Mouse (Mus musculus) limb, embryonic 15.5 days (tissue): ENCODE results near the gene Olfr392. TPM values are rescaled to one million over a fixed set of nuclear protein-coding genes. Genes with fewer than 3 reads are reported as not detected.

Source experiments
- ATAC-seq: fragments of 200-750 bp; cut with Nextera tagmentation; 2 replicates; pipeline ENCODE4 v1.8.0; 2017; ENCODE audit warnings: low read depth, moderate TSS enrichment; ENCODE audit not compliant: insufficient number of reproducible peaks, low FRiP score, low TSS enrichment
- H3K27ac ChIP-seq: fragments of 300-500 bp; sonication (generic); 2 replicates; pipeline ENCODE4 v1.5.1; 2015; ENCODE audit warnings: moderate library complexity, mild to moderate bottlenecking, inconsistent platforms
- H3K27me3 ChIP-seq: fragments of 300-500 bp; sonication (generic); 2 replicates; pipeline ENCODE4 v1.6.1; 2015; ENCODE audit warnings: inconsistent platforms
- H3K36me3 ChIP-seq: fragments of 300-500 bp; sonication (generic); 2 replicates; pipeline ENCODE4 v1.6.1; 2015; ENCODE audit warnings: inconsistent platforms
- H3K4me1 ChIP-seq: fragments of 300-500 bp; sonication (generic); 2 replicates; pipeline ENCODE4 v1.6.1; 2015; ENCODE audit warnings: inconsistent platforms
- H3K4me2 ChIP-seq: fragments of 300-500 bp; sonication (generic); 2 replicates; pipeline ENCODE4 v1.6.1; 2015; ENCODE audit warnings: mild to moderate bottlenecking, inconsistent platforms
- H3K4me3 ChIP-seq: fragments of 300-500 bp; sonication (generic); 2 replicates; pipeline ENCODE4 v1.5.1; 2015; ENCODE audit warnings: mild to moderate bottlenecking, inconsistent platforms
- H3K9ac ChIP-seq: fragments of 300-500 bp; sonication (generic); 2 replicates; pipeline ENCODE4 v1.6.1; 2015; ENCODE audit warnings: inconsistent platforms
- H3K9me3 ChIP-seq: fragments of 300-500 bp; sonication (generic); 2 replicates; pipeline ENCODE4 v1.6.1; 2016; ENCODE audit warnings: inconsistent platforms
- WGBS: fragments of 180-500 bp; shearing (Covaris S2); methylation state at CpG from one replicate; pipeline ENCODE4 v1.1.7; 2015; 5-methylcytosine and 5-hydroxymethylcytosine counted together
- polyA plus RNA-seq: library from polyadenylated mRNA; unstranded; fragments of >200 nt; fragmentation: Nextera tagmentation; extraction: Ambion mirVana; gene quantifications from 2 replicates; pipeline ENCODE4 v1.2.1, GENCODE M21; 2015

Gene Olfr392
- not detected in 2 replicates for polyA plus RNA-seq

GRCm38 (mm10) chr11:73816949-73817348 lies at the start of gene Olfr392:
Gene Olfr392 (minus strand): TSS chr11:73817049.
- Histone ChIP-seq H3K4me3 (no peak within 1 kb of the TSS), H3K4me2 (no peak within 1 kb of the TSS), H3K9me3 (no peaks in the 10 kb centered on the region), H3K9ac (no peak within 1 kb of the TSS), H3K4me1 (no peaks in the 10 kb centered on the region), H3K27me3 (no peaks in the 10 kb centered on the region), H3K36me3 (no peaks in the 10 kb centered on the region), H3K27ac (no peak within 1 kb of the TSS)
- 93% methylated on average over 1 of the region's 1 CpGs for WGBS
- ATAC-seq = no peak

- no peaks in the 10 kb centered on the region for H3K27me3 ChIP-seq
- H3K4me2 ChIP-seq = no peak within 1 kb of the TSS
- no peaks in the 10 kb centered on the region for H3K4me1 ChIP-seq
- H3K4me3 ChIP-seq = no peak within 1 kb of the TSS
- H3K36me3 ChIP-seq = no peaks in the 10 kb centered on the region
- no peak within 1 kb of the TSS for H3K27ac ChIP-seq
- no peaks in the 10 kb centered on the region for H3K9me3 ChIP-seq
- H3K9ac ChIP-seq = no peak within 1 kb of the TSS
- ATAC-seq = no peak
These were observed 34.5 kb upstream of the Olfr392 start, which contains the start of gene Olfr393 for GRCm38 (mm10) chr11:73851354-73851753. Gene Olfr393 (minus strand): TSS chr11:73851454.

- H3K27me3 ChIP-seq = no peaks in the 10 kb centered on the region
- no peak within 1 kb of the TSS for H3K9ac ChIP-seq
- ATAC-seq = no peak
- no peak within 1 kb of the TSS for H3K4me3 ChIP-seq
- H3K36me3 ChIP-seq = no peaks in the 10 kb centered on the region
- WGBS = 22% methylated on average over 1 of the region's 1 CpGs
- H3K4me1 ChIP-seq = no peaks in the 10 kb centered on the region
- no peaks in the 10 kb centered on the region for H3K9me3 ChIP-seq
- no peak within 1 kb of the TSS for H3K4me2 ChIP-seq
- no peak within 1 kb of the TSS for H3K27ac ChIP-seq
These were observed 13.9 kb downstream of the Olfr392 start, which contains the start of gene Olfr391-ps for GRCm38 (mm10) chr11:73802952-73803351. Gene Olfr391-ps (minus strand): TSS chr11:73803052.

GRCm38 (mm10) chr11:73782664-73783063 lies 34.2 kb downstream of the Olfr392 start, which contains the start of gene Olfr390:
Gene Olfr390 (plus strand): TSS chr11:73782964.
- no peak within 1 kb of the TSS for H3K9ac ChIP-seq
- H3K4me3 ChIP-seq = no peak within 1 kb of the TSS
- H3K27me3 ChIP-seq = no peaks in the 10 kb centered on the region
- H3K27ac ChIP-seq = no peak within 1 kb of the TSS
- no peak within 1 kb of the TSS for H3K4me2 ChIP-seq
- H3K4me1 ChIP-seq = no peaks in the 10 kb centered on the region
- no peaks in the 10 kb centered on the region for H3K9me3 ChIP-seq
- ATAC-seq = no peak
- 56% methylated on average over 1 of the region's 1 CpGs for WGBS
- H3K36me3 ChIP-seq = no peaks in the 10 kb centered on the region

GRCm38 (mm10) chr11:73780613-73781012 lies 36.2 kb downstream of the Olfr392 start, which contains the start of gene Olfr389:
Gene Olfr389 (minus strand): TSS chr11:73780713.
- H3K36me3 ChIP-seq = no peaks in the 10 kb centered on the region
- H3K9me3 ChIP-seq = no peaks in the 10 kb centered on the region
- no peak for ATAC-seq
- H3K27me3 ChIP-seq = no peaks in the 10 kb centered on the region
- no peak within 1 kb of the TSS for H3K27ac ChIP-seq
- WGBS = 80% methylated on average over 1 of the region's 1 CpGs
- no peaks in the 10 kb centered on the region for H3K4me1 ChIP-seq
- no peak within 1 kb of the TSS for H3K4me2 ChIP-seq
- H3K9ac ChIP-seq = no peak within 1 kb of the TSS
- H3K4me3 ChIP-seq = no peak within 1 kb of the TSS

Other genes starting within 250 kb of the Olfr392 start
- gene Olfr385, start 224.0 kb downstream of the Olfr392 start, polyA plus RNA-seq = not detected in 2 replicates
- not detected in 2 replicates for gene Olfr384, start 218.5 kb downstream of the Olfr392 start, polyA plus RNA-seq
- gene Zfp735, start 128.3 kb downstream of the Olfr392 start, polyA plus RNA-seq = not detected in 2 replicates
- gene Olfr389, start 36.3 kb downstream of the Olfr392 start, polyA plus RNA-seq = not detected in 2 replicates
- gene Olfr390, start 34.1 kb downstream of the Olfr392 start, polyA plus RNA-seq = not detected in 2 replicates
- gene Olfr391-ps, start 14.0 kb downstream of the Olfr392 start, polyA plus RNA-seq = not detected in 2 replicates
- not detected in 2 replicates for gene Olfr393, start 34.4 kb upstream of the Olfr392 start, polyA plus RNA-seq
- not detected in 2 replicates for gene Olfr394, start 73.7 kb upstream of the Olfr392 start, polyA plus RNA-seq
- gene Olfr395, start 92.2 kb upstream of the Olfr392 start, polyA plus RNA-seq = not detected in 2 replicates
- gene Olfr23, start 119.6 kb upstream of the Olfr392 start, polyA plus RNA-seq = not detected in 2 replicates
- not detected in 2 replicates for gene Olfr397, start 143.8 kb upstream of the Olfr392 start, polyA plus RNA-seq
- not detected in 2 replicates for gene Olfr398, start 173.4 kb upstream of the Olfr392 start, polyA plus RNA-seq
- not detected in 2 replicates for gene Olfr139, start 239.5 kb upstream of the Olfr392 start, polyA plus RNA-seq
- not detected in 2 replicates for gene Olfr399, start 239.6 kb upstream of the Olfr392 start, polyA plus RNA-seq